Mouse (Mus musculus) right cerebral cortex, postnatal 36 days (tissue): ENCODE measurements at regions not wholly inside any gene's neighbourhood (a gene's known extent, or its start where the extent isn't known, plus 50 kb on each side); places are given as distances from the start of the nearest gene placed in this dataset.

Experiments used
- DNase-seq, 2 experiments: peaks; one replicate each; pipeline ENCODE4 v3.0.0; 2022; ENCODE audit warnings: low spot score in 2 of 2, mixed read lengths in 1 of 2

DNA sequence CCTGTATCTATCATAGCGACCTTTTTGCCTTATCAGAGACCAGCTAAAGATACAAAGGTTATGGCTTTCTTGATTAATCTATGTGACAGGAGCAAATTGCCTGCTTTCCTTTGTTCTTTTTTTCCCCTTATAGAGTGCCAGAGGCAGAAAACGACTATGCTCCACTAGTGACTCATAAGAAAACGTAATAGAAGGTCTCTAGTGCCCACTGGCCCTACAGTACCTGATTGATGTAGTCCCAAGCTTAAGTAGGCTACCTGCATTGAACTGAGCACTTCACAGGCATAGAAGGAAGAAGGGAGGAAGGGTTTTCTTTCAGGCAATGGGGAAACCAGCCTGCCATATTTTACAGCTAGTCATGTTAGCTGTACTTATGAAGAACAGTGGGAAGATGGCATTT, 116.0 kb upstream of the Tusc1 start:
- DNase-seq: no peak

DNA sequence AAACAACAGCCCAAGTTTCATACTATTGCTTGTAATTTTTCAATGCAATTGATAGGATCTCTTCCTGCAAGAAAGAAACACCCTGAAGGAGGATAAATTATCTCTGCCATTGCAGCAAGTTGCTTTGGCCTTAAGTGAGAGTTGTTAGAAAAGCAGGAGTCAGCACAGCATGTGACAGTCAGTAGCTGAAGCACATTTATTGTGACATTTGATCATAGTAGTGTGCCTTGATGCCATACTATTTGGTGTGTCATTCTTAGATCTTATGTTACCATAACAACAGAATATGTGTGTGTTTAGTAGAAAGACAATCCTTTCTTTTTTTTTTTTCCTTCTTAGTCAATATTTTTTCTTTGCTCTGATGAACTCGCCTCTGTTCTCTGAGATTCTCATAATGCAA, 115.5 kb upstream of the Tusc1 start:
- no peak for DNase-seq

DNA sequence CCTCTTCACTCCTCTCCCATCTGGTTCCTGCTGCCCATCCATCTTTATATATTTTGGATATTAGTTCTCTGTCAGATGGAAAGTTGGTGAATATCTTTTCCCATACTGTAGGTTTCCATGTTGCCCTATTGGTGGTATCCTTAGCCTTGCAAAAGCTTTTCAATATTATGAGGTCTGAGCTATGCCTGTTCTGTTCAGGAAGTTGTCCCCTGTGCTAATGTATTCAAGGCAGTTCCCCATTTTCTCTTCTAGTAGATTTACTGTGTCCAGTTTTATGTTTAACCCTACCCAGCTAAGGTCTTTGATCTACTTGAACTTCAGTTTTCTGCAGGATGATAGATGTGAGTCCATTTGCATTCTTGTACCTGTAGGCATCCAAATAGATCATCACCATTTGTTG, 109.4 kb upstream of the Tusc1 start:
- no peak for DNase-seq

DNA sequence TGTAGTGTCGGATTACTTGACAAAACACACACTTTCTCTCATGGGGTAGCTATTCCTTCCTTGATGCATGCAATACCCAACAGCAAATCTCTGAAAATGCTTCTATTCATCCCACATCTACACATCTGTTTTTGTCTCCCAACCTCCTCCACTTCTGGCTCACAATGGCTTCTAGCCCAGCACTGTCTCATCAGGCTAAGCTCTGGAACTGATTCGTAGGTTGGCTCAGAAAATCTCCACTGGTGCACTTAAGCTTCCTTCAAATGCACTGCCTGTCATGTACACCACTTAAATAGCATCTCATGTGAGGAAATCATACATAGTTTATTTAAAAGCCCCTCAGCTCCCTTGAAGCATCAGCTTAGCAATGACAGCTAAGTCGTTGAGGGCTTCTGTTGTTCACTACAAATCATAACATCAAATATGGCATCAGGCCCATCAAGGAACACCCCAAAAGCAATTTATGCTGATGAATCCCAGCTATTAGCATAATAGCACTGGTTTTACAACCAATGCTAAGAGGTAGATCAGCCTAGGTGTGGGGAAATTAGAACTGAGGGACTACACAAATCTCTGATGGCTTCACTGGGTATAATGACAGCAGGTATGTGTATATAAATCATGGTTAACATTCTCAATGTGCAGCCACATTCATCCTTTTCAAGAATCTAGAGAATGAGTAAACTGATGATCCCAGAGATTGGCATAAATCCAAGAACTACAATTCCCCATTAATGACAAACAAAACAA, 103.5 kb upstream of the Tusc1 start:
- DNase-seq: no peak

DNA sequence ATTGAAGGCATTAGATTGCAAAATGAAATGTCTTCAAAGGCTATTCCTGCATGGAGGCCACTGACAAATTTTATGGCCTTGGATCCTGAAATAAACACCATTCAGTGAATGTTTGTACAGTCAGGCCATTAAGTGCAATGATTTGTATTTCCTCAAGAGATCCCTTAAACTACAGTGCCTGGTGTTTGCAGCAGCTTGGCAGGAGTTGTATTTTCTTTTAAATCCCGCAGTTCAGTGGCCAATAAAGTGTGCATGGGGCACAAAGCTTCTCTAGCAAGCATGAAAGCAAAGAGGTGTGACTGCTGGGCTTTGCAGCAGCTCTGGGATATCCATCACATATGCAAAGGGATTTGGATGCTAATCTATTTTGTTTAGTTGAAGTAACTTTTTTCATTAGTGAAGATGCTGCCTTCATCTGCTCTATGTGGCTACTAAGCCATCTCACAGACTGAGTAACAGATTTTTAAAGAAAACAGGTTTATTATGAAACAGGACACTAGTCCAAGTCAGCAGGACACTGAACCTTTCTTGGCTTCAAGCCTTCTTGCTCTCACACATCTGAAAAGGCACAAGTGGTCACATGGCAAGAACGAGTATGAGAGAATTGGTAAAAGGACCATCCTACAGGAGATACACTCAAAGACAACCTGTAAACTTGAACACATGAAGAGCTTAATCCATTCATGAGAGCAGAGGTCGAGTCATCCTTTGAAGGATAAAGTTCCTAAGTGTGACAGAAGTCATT, 102.2 kb upstream of the Tusc1 start:
- DNase-seq: no peak

DNA sequence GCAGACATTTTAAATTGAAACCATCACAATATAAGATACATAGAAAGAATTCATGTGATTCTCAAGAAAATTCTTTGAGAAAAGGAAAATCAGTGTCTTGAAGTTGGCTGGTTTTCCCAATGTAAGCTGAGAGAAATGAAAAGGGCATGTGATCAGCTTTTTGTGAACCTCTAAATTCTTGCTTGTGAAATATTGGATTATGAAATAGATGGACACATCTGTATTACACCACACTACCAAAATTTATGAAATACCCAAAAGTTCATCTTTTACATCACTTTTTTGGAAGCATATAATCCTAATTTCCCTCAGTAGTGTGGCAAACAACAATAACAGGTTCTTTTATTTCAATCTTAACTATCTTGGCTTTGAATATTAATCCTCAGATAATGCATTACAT, 77.4 kb upstream of the Tusc1 start:
- no peak for DNase-seq

DNA sequence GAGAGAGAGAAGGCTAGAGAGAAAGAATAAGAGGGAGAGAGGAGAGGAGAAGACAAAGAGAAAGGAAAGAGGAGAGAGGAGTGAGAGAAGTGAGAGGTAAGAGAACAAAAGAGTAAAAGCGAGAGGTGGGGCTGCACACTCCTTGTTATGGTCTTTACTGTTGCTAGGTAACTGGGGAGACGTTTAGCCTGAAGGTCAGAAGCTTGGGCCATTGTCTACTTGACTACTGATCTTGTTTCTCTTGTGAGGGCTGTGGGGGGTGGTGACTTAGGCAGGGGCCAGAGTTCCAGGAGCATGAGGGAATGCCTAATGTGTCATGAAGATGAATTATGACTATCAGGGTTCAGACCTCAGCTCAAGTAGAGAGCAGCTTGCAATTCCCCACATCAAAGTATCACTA, 71.6 kb upstream of the Tusc1 start:
- DNase-seq: no peak

DNA sequence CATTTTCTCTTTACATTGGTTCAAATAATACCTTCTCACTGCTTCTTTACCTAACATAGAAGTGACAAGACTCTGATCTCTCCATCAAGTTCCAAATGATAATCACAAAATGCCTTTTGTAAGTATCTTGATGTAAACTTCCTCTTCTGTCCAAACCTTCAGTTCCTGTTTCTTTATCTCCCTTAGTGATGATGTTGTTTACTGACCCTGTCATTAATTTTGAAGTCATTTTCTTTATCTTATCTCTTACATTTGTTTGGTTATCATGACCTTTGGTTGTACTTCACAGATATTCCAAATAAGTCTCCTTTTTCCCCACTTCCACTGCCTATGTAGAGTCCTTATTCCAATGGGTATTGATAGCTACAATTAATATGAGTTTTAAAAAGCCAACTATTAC, 65.3 kb upstream of the Tusc1 start:
- no peak for DNase-seq
